9 mouse cellular contexts compared by ENCODE assay signal in the genomic region with DNA sequence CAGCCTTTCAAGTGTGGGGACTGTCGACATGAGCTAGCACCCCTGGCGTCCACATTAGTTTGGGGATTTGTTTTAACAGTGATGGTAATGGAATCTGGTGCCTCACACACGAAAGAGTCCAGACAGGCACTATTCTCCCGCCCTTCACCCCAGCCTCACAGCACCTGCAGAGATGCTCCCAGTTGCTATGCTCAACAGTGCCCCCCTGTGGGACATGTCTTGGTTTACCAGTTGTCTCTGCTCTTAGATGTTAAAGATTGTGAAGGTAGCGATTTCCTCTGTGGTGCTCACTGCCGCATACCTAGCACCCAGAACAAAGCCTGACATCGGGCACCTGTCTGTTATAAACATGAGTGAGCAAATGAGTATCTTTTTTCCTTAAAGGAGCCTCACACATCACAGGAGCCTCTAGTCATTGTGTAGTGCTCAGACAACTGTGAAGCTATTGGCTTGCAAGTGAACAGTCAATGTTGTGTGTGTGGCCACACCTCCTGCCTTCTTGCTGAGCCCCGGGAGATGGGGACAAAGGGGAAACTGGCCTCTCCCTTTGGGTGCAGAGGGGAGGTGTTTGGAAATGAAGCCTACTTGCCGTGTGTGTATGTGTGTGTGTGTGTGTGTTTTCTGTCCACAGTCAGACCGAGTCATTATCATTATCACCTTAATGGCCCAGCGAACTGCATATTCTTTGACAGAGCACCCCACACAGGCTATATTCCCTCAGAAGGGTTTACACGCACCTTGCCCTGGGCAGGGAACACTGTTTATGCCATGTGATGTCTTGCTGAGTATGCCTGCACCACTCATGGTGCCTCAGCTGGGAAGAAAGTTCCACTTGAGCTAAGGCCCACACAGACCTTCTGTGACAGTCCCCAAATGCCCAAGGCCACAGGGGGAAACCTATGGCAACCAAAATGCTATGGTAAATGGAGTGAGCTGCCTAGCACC. TPM values are rescaled to one million over a fixed set of nuclear protein-coding genes. Genes with fewer than 3 reads are reported as not detected.
A peak's percentile ranks its signal among the peaks of the same experiment; 100 is the strongest.
DNase-seq lines count a peak whose midpoint lies in the region; ATAC-seq and TF ChIP-seq lines count a peak whose summit lies in the region.
"Had no signal": no experiment of that assay in that cellular context is flagged by ENCODE, and none has a peak within 500 bp of the region (broad histone marks: within the 10 kb centered on the region; RNA-seq: fewer than 3 reads in every experiment).

No protein-coding gene starts in this region.

- no peaks in the 10 kb centered on the region for H3K9me3 ChIP-seq in lung, embryonic 14.5 days (ENCODE audit: low read depth, low read length)

- TF ChIP-seq CTCF in lung, embryonic 14.5 days (IDR thresholded peaks at IDR 0.05; ENCODE audit: low read depth): peak; percentile 34

- peak; percentile 45 for DNase-seq in lung, embryonic 14.5 days
- DNase-seq in lung, adult 18-20 months: no peak
- peak; percentile 17 for DNase-seq in MN1 (ENCODE audit: low spot score)
- no peak for DNase-seq in heart, adult 11 months
- DNase-seq in gastrocnemius, postnatal 25 days: no peak
- no peak for DNase-seq in cerebellum, adult 9-10 months

- H3K27me3 ChIP-seq in lung, embryonic 14.5 days (ENCODE audit: insufficient read depth, low read length): no peaks in the 10 kb centered on the region

- H3K4me1 ChIP-seq in lung, embryonic 14.5 days (ENCODE audit: insufficient read depth): no peaks in the 10 kb centered on the region
- H3K4me1 ChIP-seq in brown adipose tissue, adult 24 weeks (ENCODE audit: control insufficient read depth, insufficient read depth, insufficient read length, low read length): no peaks in the 10 kb centered on the region

- no peak overlapping the region for H3K4me2 ChIP-seq in lung, embryonic 14.5 days

- H3K27ac ChIP-seq in lung, embryonic 14.5 days (ENCODE audit: low read depth): no peak overlapping the region
- 0 out of 2 replicates have a peak overlapping the region, but pooled peaks have one; percentile 27 for H3K27ac ChIP-seq in brown adipose tissue, adult 24 weeks (replicated peaks; ENCODE audit: low read depth, low read length)

- no peak overlapping the region for H3K4me3 ChIP-seq in lung, embryonic 14.5 days (ENCODE audit: low read depth, low read length)
- H3K4me3 ChIP-seq in brown adipose tissue, adult 24 weeks (ENCODE audit: insufficient read depth, low read depth, low read length): no peak overlapping the region

- no peaks in the 10 kb centered on the region for H3K36me3 ChIP-seq in lung, embryonic 14.5 days (ENCODE audit: insufficient read depth)

- ATAC-seq in lung, embryonic 14.5 days (ENCODE audit: insufficient read depth): no peak
- ATAC-seq in monocyte, adult 5-6 weeks (replicated peaks; ENCODE audit: insufficient number of reproducible peaks, low FRiP score, low TSS enrichment, poor library complexity, severe bottlenecking): 0 out of 2 replicates have a peak, but pooled peaks have one; percentile 15

- 62% methylated on average over 12 of the region's 12 CpGs for WGBS in lung, embryonic 14.5 days

- no peak overlapping the region for H3K9ac ChIP-seq in lung, embryonic 14.5 days

RNA-seq across cellular contexts. Expression of gene Pkd1l2, which starts 28.8 kb away (rescaled TPM):
- polyA plus RNA-seq in lung, embryonic 14.5 days (2014; fragmentation: Nextera tagmentation; extraction: Ambion mirVana): 0.18 TPM in 1 of 2 replicates, not detected in the other
- polyA plus RNA-seq in brown adipose tissue, adult 24 weeks (2012; ENCODE audit: insufficient read depth, insufficient read length, missing spikeins): not detected in 2 replicates
- 1.6 to 2.5 TPM in 2 of 3 replicates, not detected in the other for total RNA-seq in monocyte, adult 5-6 weeks (2017)
- under 1 TPM; 0.08 to 0.19 TPM for total RNA-seq in gastrocnemius, postnatal 25 days (2021)
- polyA plus RNA-seq: liver, embryonic 16.5 days had no signal

RNA-seq across cellular contexts. Expression of gene Bco1, which starts 42.2 kb away (rescaled TPM):
- polyA plus RNA-seq in lung, embryonic 14.5 days (2014; fragmentation: Nextera tagmentation; extraction: Ambion mirVana): 0.43 and 0.75 TPM in 2 replicates
- not detected in 2 replicates for polyA plus RNA-seq in brown adipose tissue, adult 24 weeks (2012; ENCODE audit: insufficient read depth, insufficient read length, missing spikeins)
- total RNA-seq in monocyte, adult 5-6 weeks (2017): 0.95 TPM in 1 of 3 replicates, not detected in the others
- total RNA-seq in gastrocnemius, postnatal 25 days (2021): not detected

Comparison
In these comparisons a context has a peak if more than half of its experiments do, and no peak if none do; other contexts are left out.
1. DNase-seq: peak in lung, embryonic 14.5 days (single experiment) and MN1 (single experiment); none in lung, adult 18-20 months (0 of 2), heart, adult 11 months (single experiment), gastrocnemius, postnatal 25 days (single experiment) and cerebellum, adult 9-10 months (single experiment).